Mouse (Mus musculus): ENCODE measurements around the gene Zmym6. TPM values are rescaled to one million over a fixed set of nuclear protein-coding genes. Genes with fewer than 3 reads are reported as not detected.
A peak's percentile ranks its signal among the peaks of the same experiment; 100 is the strongest.

Gene Zmym6
- total RNA-seq, 2 experiments from 2014 or later, result 11.2 to 12.3 TPM

- ATAC-seq (replicated peaks; ENCODE audit: low FRiP score, low TSS enrichment, poor library complexity, severe bottlenecking), result no peak
These were observed 94.2 kb downstream of the Zmym6 start for GRCm38 (mm10) chr4:127171341-127171905.

GRCm38 (mm10) chr4:127172119-127172518 lies 94.9 kb downstream of the Zmym6 start:
- no peak for ATAC-seq (replicated peaks; ENCODE audit: low FRiP score, low TSS enrichment, poor library complexity, severe bottlenecking)

GRCm38 (mm10) chr4:127172614-127173013 lies 95.4 kb downstream of the Zmym6 start:
- ATAC-seq (replicated peaks; ENCODE audit: low FRiP score, low TSS enrichment, poor library complexity, severe bottlenecking), result no peak

- ATAC-seq (replicated peaks; ENCODE audit: low FRiP score, low TSS enrichment, poor library complexity, severe bottlenecking), result peak; percentile 57; the same call in 1 of the 2 replicates
These were observed 96.3 kb downstream of the Zmym6 start for GRCm38 (mm10) chr4:127173461-127173860.

Other genes with a start within 250 kb of the Zmym6 start
- gene Zmym4, start 109.2 kb upstream of the Zmym6 start, total RNA-seq (2014; fragmentation: Nextera tagmentation), result 38.7 and 57.2 TPM in 2 replicates
- gene Zmym4, start 109.2 kb upstream of the Zmym6 start, total RNA-seq (2017), result 41.2 and 56.1 TPM in 2 replicates
- 426 and 540 TPM in 2 replicates for gene Sfpq, start 56.1 kb upstream of the Zmym6 start, total RNA-seq (2014; fragmentation: Nextera tagmentation)
- 945 and 968 TPM in 2 replicates for gene Sfpq, start 56.1 kb upstream of the Zmym6 start, total RNA-seq (2017)
- 13.6 and 16.8 TPM in 2 replicates for gene Zmym1, start 16.2 kb upstream of the Zmym6 start, total RNA-seq (2014; fragmentation: Nextera tagmentation)
- gene Zmym1, start 16.2 kb upstream of the Zmym6 start, total RNA-seq (2017), result 19.8 and 20.0 TPM in 2 replicates
- gene Tmem35b, start 46.3 kb downstream of the Zmym6 start, total RNA-seq (2014; fragmentation: Nextera tagmentation), result 5.3 and 8.9 TPM in 2 replicates
- 6.2 and 7.9 TPM in 2 replicates for gene Tmem35b, start 46.3 kb downstream of the Zmym6 start, total RNA-seq (2017)
- not detected in 2 replicates for gene Dlgap3, start 91.8 kb downstream of the Zmym6 start, total RNA-seq (2014; fragmentation: Nextera tagmentation)
- gene Dlgap3, start 91.8 kb downstream of the Zmym6 start, total RNA-seq (2017), result not detected in 2 replicates
- 22.7 and 25.5 TPM in 2 replicates for gene Smim12, start 166.4 kb downstream of the Zmym6 start, total RNA-seq (2014; fragmentation: Nextera tagmentation)
- gene Smim12, start 166.4 kb downstream of the Zmym6 start, total RNA-seq (2017), result 28.9 and 29.2 TPM in 2 replicates
- gene Gja4, start 236.7 kb downstream of the Zmym6 start, total RNA-seq (2014; fragmentation: Nextera tagmentation), result not detected in 2 replicates
- not detected in 2 replicates for gene Gja4, start 236.7 kb downstream of the Zmym6 start, total RNA-seq (2017)

All from megakaryocyte-erythroid progenitor cell, adult 5-6 weeks (primary cell).